Mouse (Mus musculus) lung, adult 2 months (tissue): Measurements from ENCODE around the gene Il2rg.

Experiments
- CTCF ChIP-seq: fragments of 200-500 bp; IDR thresholded peaks from 2 replicates; pipeline ENCODE4 v1.5.1; 2011; ENCODE audit warnings: mild to moderate bottlenecking, low read length, control low read depth; ENCODE audit not compliant: insufficient read depth
- POLR2A ChIP-seq: fragments of 200-500 bp; IDR thresholded peaks from 2 replicates; pipeline ENCODE4 v1.6.1; 2011; ENCODE audit warnings: low read depth, mild to moderate bottlenecking, control low read depth, low read length, borderline replicate concordance; ENCODE audit errors: extremely low read depth

DNA sequence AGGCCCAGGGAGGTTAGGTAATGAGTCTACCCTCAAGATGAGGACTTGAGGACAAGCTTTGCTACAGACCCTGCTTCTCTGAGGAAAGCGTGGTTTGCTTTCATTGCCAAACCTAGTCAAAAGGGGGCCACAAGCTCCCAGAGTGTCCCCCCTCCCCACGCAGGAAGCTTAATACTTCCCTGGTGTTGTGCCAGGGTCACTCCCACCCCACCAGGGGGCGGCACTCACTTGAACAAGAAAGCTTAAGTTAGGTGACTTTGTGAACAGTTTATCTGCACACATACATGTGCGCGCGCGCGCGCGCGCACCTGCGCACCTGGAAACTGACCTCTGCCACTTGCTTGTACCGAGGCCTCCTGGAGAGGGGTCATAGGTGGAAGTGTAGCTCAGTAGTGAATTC lies 11.5 kb downstream of the Il2rg start:
- TF ChIP-seq POLR2A, result no peak
- TF ChIP-seq CTCF, result no peak
